Mouse (Mus musculus): ENCODE measurements around the gene Fbn1.
"Not testable (repeated sequence)": the region's sequence is repeated elsewhere in the genome, so short reads cannot be mapped to it uniquely, and the experiment has no call there.

The Fbn1 gene

DNA sequence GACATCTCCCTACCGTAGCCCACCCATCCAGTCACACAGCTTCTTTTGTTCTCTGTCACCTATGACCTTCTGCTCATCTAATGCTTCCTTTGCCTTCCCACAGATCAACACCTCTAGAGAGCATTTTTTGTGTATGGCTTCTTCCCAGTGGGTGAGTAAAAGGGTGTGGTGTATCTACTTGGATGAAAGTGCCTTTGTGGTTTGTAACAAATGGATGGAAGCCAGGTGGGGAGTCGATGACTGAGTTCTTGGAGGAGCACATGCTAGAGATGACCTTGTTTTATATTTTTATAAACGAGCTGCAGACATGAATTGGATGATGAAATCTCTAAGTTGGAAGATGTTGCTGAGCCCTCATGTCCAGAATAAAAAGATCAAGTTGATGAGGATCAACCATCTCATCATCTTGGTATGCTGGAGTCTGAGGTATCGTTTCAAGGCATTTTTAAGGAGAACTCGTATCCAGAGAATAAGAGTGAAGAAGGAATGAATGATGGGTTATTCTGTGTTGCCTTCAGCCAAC lies 213.8 kb downstream of the Fbn1 start:
- DNase-seq (ENCODE audit: low read depth, low spot score): no peak

DNA sequence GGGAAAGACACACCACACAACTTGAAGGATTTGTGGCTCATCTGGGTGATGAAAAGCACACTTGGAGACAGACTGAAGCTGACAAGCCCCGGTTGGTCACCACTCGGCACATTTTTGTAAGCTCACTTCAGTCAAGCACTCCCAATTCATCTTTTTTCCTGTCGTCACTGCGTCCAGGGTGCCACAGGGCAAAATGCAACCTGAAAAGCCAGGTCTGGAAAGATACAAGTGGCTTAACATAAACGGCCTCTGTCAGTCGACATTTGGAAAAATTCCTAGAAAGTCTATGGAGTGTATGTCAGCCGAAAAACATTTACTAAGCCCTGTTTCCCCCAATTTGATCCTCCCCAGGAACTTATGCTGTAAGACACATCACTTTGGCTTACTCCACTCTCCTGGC lies 215.2 kb downstream of the Fbn1 start:
- DNase-seq (ENCODE audit: low read depth, low spot score): no peak

DNA sequence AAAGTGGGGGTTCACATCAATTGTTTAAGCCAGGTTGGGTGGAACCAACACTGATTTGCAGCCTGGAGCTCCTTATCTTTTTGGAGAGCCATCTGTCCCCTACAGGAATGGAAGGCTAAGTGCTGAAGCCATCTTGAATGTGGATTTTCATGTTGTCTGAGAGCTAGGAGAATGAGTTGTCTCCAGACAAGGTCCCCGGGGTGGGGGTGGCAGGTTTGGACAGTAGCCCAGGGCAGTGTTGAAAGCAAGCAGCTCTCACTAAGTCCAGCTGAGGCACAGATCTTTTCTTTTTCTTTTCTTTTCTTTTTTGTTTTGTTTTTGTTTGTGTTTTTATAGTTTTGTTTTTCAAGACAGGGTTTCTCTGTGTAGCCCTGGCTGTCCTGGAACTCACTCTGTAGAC lies 216.7 kb downstream of the Fbn1 start:
- no peak for DNase-seq (ENCODE audit: low read depth, low spot score)

DNA sequence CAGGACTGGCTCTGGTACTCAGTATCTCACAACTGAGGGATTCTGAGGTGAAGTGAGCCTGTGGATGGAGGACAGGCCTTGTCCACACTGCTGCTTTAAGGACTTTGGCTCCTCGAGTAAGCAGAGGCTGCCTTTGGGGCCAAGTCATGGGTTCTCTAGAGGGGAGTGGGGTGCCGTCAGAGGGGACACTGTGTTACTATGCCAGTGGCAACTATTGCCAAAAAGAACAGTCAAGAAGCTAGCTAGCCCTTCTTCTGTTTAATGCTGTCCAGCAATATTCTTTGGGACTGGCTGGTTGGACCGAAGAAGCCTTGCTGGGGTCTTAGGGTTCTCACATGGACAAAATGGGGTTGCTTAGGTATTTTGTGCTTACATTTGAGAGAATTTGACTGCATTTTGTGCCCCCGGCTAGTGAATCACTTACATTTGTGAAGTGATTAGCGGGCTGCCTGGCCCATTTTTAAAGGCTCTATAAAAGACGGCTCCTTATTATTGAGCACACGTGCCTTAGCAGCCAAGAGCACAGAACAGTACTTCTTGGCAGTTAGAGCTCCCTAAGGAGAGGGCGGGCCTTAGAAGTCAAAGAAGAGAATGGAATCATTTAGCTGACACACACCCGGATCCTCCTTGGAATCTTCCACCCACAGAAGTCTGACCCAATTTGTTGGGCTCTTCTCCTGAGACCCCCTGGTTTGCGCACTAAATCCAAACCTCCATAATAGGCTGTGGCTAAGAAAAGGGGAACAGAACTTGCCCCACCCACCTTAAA lies 217.4 kb downstream of the Fbn1 start:
- DNase-seq (ENCODE audit: low read depth, low spot score): no peak

DNA sequence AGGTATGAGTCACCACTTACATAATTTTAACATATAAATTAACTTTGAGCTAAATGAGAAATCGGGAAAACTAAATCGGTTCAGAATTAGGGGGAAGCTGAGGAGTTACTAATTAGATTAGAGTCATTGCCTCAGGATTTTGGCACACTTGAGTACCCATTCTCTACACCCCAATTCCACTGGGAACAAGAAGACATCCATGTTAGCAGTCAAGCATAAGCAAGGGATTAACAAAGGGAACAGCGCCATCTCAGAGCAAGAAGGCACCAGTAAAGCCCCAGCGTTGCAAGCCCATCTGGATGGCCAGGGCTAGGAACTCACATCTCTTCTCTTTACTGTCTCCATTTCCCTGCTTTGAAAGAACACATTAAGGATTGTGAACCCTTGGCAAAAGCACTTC lies 222.0 kb downstream of the Fbn1 start:
- no peak for DNase-seq (ENCODE audit: low read depth, low spot score)

DNA sequence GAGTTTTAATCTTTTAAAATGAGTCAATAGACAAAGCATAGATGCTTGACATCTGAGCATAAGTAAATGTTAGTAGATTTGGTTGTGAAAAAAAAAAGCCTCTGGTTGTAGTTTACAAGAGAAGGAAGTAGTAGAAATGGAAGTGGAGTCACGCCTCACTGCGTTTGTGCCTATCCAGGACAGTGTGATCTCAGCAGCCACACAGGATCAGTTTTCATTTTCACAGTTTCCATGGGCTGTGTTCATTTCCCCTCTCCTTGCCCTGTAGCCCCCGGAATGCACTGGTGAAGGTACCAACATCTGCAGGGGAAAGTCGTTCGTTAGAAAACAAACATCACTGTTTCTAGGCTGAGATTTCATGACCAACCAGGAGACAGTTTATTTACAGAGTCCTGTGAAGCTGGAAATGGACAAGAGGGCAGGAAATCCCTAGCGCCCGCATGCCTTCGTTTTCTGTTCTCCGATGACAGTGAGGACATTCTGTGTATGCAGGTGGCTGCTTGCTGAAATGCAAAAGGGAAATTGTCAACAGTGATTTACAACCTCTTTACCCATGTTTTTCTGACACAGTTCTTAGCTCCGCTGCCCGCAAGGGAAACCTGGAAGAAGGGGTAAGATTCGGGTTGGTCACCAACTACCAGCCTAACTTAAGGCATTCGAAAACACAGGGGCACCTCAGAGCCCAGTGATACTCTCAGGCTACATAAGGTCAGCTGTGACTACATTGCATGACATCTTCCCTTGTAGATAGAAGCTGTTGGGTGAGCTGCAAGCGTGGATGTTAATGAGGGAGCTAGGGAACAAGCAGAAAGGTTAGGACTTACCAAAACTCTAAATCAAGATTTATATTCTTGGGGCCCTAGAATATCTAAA lies 225.2 kb downstream of the Fbn1 start:
- no peak for DNase-seq (ENCODE audit: low read depth, low spot score)

DNA sequence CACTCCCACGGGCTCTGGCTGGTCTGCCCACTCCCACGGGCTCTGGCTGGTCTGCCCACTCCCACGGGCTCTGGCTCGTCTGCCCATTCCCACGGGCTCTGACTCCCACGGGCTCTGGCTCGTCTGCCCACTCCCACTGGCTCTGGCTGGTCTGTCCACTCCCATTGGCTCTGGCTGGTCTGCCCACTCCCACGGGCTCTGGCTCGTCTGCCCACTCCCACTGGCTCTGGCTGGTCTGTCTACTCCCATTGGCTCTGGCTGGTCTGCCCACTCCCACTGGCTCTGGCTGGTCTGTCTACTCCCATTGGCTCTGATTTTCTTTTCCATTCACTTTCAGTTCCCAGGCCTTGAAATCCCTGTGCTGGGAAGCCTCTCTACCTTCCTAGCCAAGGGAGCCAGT lies 227.8 kb downstream of the Fbn1 start:
- not testable (repeated sequence) for DNase-seq (ENCODE audit: low read depth, low spot score)

DNA sequence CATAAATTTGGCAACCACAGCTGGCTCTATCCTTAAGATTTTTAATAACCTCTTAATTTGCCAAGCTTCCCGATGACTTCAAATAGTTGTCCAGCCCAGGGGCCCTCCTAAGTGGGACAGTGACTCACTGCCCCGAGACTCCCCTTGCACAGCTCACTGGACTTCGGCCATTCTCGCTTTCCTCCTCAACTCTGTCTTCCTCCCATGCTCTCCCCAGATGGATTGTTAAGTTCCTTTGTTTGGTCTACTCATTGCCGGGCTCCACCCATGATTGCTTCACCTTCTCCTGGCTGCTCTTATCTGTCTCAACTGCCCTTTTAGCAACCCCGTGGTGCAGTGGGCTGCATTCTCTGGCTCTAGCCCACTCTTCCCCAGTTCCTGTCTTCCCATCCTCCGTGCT lies 229.3 kb downstream of the Fbn1 start:
- no peak for DNase-seq (ENCODE audit: low read depth, low spot score)

DNA sequence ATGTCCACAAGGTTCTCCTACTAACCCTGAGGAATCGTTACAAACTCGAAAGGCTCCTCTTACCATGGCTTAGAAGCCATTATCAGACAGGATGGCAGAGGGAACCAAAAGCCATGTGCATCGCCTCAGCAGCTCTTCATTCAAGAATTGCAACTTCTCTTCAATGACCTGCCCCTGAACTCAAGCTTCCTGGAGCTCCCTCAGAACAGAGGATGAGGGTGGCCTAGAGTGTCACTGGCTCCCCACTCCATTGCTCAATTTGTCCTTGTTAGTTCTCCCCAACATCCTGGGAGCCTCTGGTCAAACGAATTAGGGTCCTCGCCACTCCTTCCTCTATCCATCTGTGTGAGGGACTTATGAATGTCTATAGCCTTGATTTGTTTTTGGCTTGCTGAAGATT lies 231.1 kb downstream of the Fbn1 start:
- no peak for DNase-seq (ENCODE audit: low read depth, low spot score)

DNA sequence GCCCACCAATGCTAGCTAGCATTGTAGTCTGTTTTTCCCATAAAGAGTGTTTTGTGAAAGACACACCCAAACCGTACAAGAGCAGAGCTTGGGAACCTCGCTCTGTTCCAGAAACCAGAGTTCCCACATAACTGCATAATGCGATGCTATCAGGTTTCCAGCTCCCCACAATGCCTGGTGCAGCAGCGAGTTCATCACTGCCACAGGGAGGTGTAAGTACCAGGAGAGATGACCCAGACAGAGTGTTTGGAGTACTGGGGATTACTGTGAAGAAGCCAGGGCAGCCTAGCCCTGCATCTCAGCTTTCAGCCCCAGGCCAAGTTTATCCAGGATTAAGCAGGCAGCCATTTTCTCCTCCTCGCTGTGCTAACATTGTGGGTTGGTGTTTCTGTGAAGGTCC lies 232.2 kb downstream of the Fbn1 start:
- no peak for DNase-seq (ENCODE audit: low read depth, low spot score)

DNA sequence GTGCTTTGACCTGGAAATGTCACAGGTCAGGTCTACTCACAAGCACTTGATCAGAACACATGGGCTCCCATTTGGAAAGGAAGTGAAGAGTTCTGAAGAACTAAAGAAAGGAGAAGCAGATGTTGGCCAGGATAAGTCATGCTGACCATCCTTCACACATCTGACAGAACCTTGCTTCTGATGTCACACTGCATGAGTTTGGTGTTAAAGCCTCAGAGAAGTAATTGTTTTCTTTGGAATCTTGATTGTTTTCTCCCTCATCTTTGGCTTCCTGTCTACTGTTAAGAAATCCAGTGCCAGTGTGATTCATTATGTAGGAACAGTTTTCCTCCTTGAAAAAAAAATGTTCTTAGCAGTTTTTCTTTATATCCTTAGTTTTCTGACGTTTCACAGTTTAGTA lies 238.9 kb downstream of the Fbn1 start:
- no peak for DNase-seq (ENCODE audit: low read depth, low spot score)

DNA sequence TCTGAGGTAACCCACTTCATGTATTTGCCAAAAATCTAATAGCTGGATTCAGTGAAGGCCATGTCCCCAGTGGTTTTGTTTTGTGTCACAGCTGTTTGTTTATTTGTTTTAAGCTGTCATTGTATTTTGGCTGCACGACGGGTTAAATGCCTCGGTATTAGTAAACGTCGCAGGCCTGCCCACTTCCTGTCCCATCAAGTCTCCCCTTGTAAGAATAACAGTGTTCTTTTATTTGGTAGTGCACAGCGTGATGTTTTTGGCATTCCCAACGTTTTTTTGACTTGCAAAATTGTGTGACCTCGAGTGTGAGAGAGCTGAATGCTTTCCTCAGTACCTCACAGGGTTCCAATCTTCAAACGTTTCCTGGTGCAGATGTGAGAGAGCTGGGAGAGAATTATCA lies 244.0 kb downstream of the Fbn1 start:
- no peak for DNase-seq (ENCODE audit: low read depth, low spot score)

DNA sequence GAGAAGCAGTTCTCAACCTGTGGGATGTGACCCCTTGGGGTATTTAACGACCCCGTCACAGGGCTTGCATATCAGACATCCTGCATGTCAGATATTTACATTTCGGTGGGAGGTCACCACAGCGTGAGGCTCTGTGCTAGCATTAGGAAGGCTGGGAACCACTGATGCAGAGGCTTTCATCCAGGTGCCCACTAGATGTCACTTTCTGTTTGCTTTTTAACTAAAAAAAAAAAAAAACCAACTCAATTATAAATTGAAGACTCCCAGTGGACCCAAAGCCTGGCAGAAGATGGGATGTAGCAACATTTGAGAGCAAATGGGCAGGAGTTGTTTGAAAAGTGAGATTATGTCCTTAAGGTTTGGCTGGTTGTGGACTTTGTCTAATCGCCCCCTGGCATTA lies 244.7 kb downstream of the Fbn1 start:
- DNase-seq (ENCODE audit: low read depth, low spot score): no peak

DNA sequence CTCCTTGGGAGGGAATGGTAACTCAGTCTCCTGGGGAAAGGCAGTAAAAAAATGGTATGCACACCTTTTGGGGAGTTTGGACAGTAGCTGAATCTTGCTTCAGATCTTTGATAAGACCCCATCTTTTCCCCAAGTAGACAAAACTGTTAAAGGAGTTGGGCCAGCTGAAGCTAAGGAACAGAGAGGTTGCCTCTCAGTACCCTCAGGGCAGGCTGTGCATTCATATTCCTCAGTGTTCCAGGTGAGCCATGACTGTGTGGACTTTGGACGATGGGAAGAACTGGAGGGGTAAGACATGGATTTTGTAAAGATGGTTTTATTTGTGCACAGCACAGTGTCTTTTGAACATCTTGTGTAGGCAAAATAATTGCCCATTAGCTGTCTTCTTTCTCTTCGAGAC lies 247.5 kb downstream of the Fbn1 start:
- no peak for DNase-seq (ENCODE audit: low read depth, low spot score)

DNA sequence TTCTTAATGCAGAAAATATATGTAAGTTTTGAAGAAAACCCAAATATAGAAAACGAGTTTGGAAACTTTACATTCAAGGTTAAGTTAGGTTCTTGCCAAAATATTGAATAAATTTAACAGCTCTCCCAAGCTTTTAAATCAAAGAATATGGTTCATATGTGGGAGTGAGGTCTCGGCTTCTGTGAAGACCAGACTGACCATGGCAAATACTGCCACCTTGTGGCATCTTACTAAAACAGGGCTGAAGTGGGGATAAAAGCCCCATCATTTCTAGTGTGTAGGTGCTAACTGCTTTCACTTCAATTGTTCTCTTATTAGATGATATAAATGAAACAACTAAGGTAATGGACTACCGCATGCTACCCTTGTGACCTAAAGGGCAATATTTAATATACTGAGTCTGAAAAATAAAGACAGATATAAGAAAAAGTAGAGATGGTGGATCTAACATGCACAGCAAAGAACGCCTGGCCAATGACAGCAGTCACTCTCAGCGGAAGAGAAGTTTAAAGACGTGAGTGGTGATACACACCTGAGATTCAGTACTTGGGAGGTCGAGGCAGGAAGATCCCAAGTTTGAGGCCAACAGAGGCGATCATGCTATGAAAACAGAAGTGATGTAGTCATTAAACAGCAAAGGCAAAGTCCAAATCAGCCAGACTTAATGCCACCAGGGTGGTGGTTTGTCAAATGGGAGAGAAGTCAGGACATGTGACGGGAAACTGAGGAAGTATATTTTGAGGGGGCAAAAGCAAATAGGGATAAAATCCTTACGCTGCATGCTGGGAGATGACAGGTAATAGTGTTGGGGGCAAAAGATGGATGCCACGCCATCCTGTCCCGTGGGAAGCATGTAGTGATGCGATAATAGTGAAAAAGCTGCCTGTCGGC lies 248.3 kb downstream of the Fbn1 start:
- no peak for DNase-seq (ENCODE audit: low read depth, low spot score)

DNA sequence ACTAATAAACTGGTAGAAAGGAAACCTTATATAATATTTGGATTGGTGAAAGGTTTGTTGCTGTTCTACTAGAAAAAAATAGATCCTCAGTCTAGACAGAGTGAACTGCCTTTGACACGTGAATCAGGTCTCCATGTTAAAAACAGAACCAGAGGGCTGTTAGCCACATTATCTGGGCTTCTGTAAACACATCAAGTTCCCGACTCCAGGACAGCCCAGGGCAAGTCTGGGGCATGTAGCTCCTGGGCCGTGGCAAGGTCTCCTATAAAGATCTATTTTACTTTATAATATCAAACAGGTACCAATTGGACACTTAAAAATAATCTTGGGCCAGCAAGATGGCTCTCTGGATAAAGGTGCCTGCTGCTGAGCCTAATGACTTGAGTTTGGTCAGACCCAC lies 251.9 kb downstream of the Fbn1 start:
- no peak for DNase-seq (ENCODE audit: low read depth, low spot score)

DNA sequence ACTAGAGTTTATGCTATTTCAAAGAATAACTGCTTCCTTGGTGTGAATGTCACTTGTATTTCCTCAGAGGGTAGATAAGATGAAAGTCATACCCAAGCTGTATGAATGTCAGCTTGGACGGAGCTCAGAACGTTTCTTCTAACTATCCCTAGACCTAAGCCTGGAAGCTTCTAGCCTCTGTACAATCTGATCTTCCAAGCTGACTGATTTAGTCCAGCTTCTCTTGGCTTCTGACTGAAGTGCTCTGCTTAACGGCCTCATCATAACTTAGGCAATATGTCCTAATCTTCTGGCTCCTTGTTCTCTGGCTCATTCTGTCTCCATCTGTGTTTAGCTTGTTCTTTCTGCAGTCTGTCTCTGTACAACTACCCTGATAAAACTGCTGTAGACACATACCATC lies 253.2 kb downstream of the Fbn1 start:
- DNase-seq (ENCODE audit: low read depth, low spot score): no peak

DNA sequence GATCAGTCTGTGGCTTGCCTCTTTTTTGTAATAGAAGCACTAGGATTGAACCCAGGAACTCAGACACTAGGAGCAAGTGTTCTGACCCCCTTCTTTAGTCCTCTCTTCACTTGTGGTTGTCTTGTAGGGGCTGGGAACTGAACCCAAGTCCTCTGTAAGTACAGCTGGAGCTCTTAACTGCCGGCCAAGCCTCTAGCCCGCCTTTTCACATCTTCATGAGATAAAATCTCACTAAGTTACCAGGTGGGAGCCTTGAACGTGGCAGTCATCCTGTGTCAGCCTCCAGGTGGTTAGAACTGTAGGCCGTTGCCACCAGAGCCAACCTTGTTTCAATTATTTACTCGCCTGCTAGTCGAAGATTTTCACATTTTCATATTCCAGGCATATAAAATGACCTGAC lies 254.1 kb downstream of the Fbn1 start:
- no peak for DNase-seq (ENCODE audit: low read depth, low spot score)

DNA sequence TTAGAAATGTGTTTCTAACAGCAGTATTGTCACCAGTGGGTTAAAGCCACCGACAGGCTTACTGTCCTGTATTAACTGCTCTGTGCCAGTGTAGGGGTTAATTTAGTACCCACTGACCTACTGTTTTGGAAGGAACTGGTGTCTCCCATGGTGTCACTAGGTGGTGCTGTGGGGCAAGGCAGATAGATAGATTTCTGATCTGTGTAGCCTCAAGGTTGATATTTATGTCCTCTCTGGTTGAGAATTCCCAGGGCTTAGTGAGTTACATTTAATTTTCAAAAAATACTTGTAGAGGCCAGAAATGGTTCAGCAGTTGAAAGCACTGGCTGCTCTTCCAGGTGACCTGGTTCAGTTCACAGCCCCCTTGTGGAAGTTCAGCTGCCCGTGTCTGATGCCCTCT lies 255.5 kb downstream of the Fbn1 start:
- no peak for DNase-seq (ENCODE audit: low read depth, low spot score)

DNA sequence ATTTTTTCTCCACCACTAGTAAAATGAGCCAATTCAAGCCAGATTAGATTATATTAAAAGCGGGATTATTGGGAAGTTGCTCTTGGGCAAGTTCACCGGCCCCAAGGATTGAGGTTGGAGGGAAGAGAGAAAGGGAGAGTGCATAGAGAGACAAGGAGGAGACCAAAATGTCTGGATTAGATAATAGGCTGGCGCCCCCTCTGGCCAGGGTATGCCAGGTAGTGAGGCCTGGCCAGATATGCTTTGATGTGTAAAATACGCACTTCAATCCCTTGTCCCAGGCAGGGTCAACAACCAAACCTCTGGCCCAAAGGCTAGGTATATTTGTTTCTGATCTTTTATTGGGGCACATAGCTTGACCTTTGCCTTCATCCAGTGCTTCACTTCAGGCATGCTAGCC lies 256.0 kb downstream of the Fbn1 start:
- DNase-seq (ENCODE audit: low read depth, low spot score): no peak
